Mouse (Mus musculus): ENCODE data around the gene Otc.

- TF ChIP-seq CTCF (IDR thresholded peaks at IDR 0.05; ENCODE audit: low read depth, low read length) (peak; percentile 61), POLR2AphosphoS5 (IDR thresholded peaks at IDR 0.05; ENCODE audit: insufficient replicate concordance, low read depth, low read length) (no peak)
Observed at GRCm38 (mm10) chrX:10216410-10216949, 35.6 kb upstream of the Otc start, which contains the start of gene Rpgr.

Measured in G1E (cell line).